Mouse (Mus musculus) frontal cortex, adult (tissue): ENCODE measurements at regions not wholly inside any gene's neighbourhood (a gene's known extent, or its start where the extent isn't known, plus 50 kb on each side); places are given as distances from the start of the nearest gene placed in this dataset.

Source experiments
- ATAC-seq: cut with Nextera tagmentation; 2 replicates; pipeline ENCODE4 v1.9.2; 2017; ENCODE audit warnings: mild to moderate bottlenecking, moderate library complexity, mixed read lengths; ENCODE audit not compliant: low TSS enrichment

- ATAC-seq = no peak
Measured at GRCm38 (mm10) chrX:161426625-161427024, 139.4 kb downstream of the Gm15262 start.

- peak; percentile 52 for ATAC-seq
Measured at GRCm38 (mm10) chrX:161428012-161428411, 140.8 kb downstream of the Gm15262 start.

GRCm38 (mm10) chrX:161435348-161435747, 148.1 kb downstream of the Gm15262 start:
- peak; percentile 73 for ATAC-seq
